In genomic region chr14:31934771-31935170, GRCm38 (mm10) we compare ENCODE assay signal across 9 mouse cellular contexts.
A peak's percentile ranks its signal among the peaks of the same experiment; 100 is the strongest.
DNase-seq lines count a peak whose midpoint lies in the region; ATAC-seq and TF ChIP-seq lines count a peak whose summit lies in the region.
"Had no signal": no experiment of that assay in that cellular context is flagged by ENCODE, and none has a peak within 500 bp of the region (broad histone marks: within the 10 kb centered on the region; RNA-seq: fewer than 3 reads in every experiment).

No protein-coding gene starts in this region.

- H3K4me2 ChIP-seq in neural tube, embryonic 11.5 days (ENCODE audit: low read depth), result peak overlapping the region; percentile 56
- peak overlapping the region; percentile 71 for H3K4me2 ChIP-seq in limb, embryonic 14.5 days (replicated peaks; ENCODE audit: low read depth, low read length, severe bottlenecking)

- no peaks in the 10 kb centered on the region for H3K27me3 ChIP-seq in neural tube, embryonic 11.5 days (ENCODE audit: control insufficient read depth, insufficient read depth, low read length)
- no peaks in the 10 kb centered on the region for H3K27me3 ChIP-seq in limb, embryonic 14.5 days (ENCODE audit: control insufficient read depth, insufficient read depth, low read length)

- no peak overlapping the region; the same call in 1 of the 2 replicates for H3K4me3 ChIP-seq in neural tube, embryonic 11.5 days (ENCODE audit: low read depth, low read length)
- H3K4me3 ChIP-seq in limb, embryonic 14.5 days (replicated peaks; ENCODE audit: low read length), result peak overlapping the region; percentile 35

- no peaks in the 10 kb centered on the region for H3K36me3 ChIP-seq in neural tube, embryonic 11.5 days (ENCODE audit: control insufficient read depth, insufficient read depth, low read length)
- H3K36me3 ChIP-seq in limb, embryonic 14.5 days (ENCODE audit: control insufficient read depth, insufficient read depth, low read length), result no peaks in the 10 kb centered on the region

- peak overlapping the region; percentile 64; the same call in 1 of the 2 replicates for H3K9ac ChIP-seq in neural tube, embryonic 11.5 days (ENCODE audit: low read length)
- H3K9ac ChIP-seq in limb, embryonic 14.5 days (ENCODE audit: low read depth, low read length, severe bottlenecking), result peak overlapping the region; percentile 53; the same call in 1 of the 2 replicates

- WGBS in neural tube, embryonic 11.5 days, result 17% methylated on average over 3 of the region's 3 CpGs
- WGBS in limb, embryonic 14.5 days, result 14% methylated on average over 3 of the region's 3 CpGs

- no peak for TF ChIP-seq POLR2A in limb, embryonic 14.5 days (IDR thresholded peaks at IDR 0.05; ENCODE audit: borderline replicate concordance, extremely low read depth, insufficient read depth, insufficient read length)

- peak; percentile 28 for DNase-seq in embryo, embryonic 11 days
- no peak for DNase-seq in embryo, embryonic 9.5 days (ENCODE audit: extremely low spot score)
- DNase-seq in neural tube, embryonic 11.5 days (ENCODE audit: low spot score), result no peak
- no peak for DNase-seq in neural tube, embryonic 10.5 days (ENCODE audit: extremely low spot score, low spot score)
- DNase-seq in limb, embryonic 14.5 days (ENCODE audit: low spot score), result peak; percentile 7
- no peak for DNase-seq in cerebellum, adult 18-20 months
- no peak for DNase-seq in urinary bladder, adult 18-20 months (ENCODE audit: low spot score in 2 of 2)
- no peak for DNase-seq in right cerebral cortex, postnatal 4 days
- DNase-seq: kidney, postnatal 25 days had no signal

- no peaks in the 10 kb centered on the region for H3K4me1 ChIP-seq in neural tube, embryonic 11.5 days (ENCODE audit: control insufficient read depth, insufficient read depth, low read length)
- H3K4me1 ChIP-seq in limb, embryonic 14.5 days (ENCODE audit: control insufficient read depth, insufficient read depth, low read length), result peaks cover 27% of the 10 kb centered on the region

- H3K9me3 ChIP-seq in neural tube, embryonic 11.5 days (ENCODE audit: control insufficient read depth, low read length), result no peaks in the 10 kb centered on the region
- H3K9me3 ChIP-seq in limb, embryonic 14.5 days (ENCODE audit: control insufficient read depth, low read length), result no peaks in the 10 kb centered on the region

- H3K27ac ChIP-seq in neural tube, embryonic 11.5 days (ENCODE audit: low read depth, low read length), result peak overlapping the region; percentile 87
- H3K27ac ChIP-seq in limb, embryonic 14.5 days (replicated peaks; ENCODE audit: low read depth, low read length), result no peak overlapping the region

- no peak for ATAC-seq in neural tube, embryonic 11.5 days (ENCODE audit: insufficient read depth, low FRiP score, low TSS enrichment)
- no peak for ATAC-seq in limb, embryonic 14.5 days (ENCODE audit: low FRiP score, low read depth)

Comparison
In these comparisons a context has a peak if more than half of its experiments do, and no peak if none do; other contexts are left out.
1. DNase-seq: peak in embryo, embryonic 11 days (single experiment) and limb, embryonic 14.5 days (single experiment); none in embryo, embryonic 9.5 days (single experiment), neural tube, embryonic 11.5 days (single experiment), neural tube, embryonic 10.5 days (single experiment), cerebellum, adult 18-20 months (0 of 2), urinary bladder, adult 18-20 months (0 of 2) and right cerebral cortex, postnatal 4 days (single experiment).